Mouse (Mus musculus) myocyte (in vitro differentiated cells): ENCODE measurements around the gene Nr2f1. TPM values are rescaled to one million over a fixed set of nuclear protein-coding genes. Genes with fewer than 3 reads are reported as not detected.

Experiments
- H3K27me3 ChIP-seq: one replicate; pipeline ENCODE4 v1.6.1; 2011; ENCODE audit not compliant: control insufficient read depth, insufficient read depth, insufficient read length
- H3K36me3 ChIP-seq: one replicate; pipeline ENCODE4 v1.6.1; 2011; ENCODE audit not compliant: control insufficient read depth, insufficient read depth
- H3K4me2 ChIP-seq: one replicate; pipeline ENCODE4 v1.6.1; 2011; ENCODE audit warnings: low read depth, control low read depth
- H3K4me3 ChIP-seq: one replicate; pipeline ENCODE4 v1.5.1; 2011; ENCODE audit warnings: mild to moderate bottlenecking, control low read depth, moderate library complexity
- H3K79me2 ChIP-seq: one replicate; pipeline ENCODE4 v1.6.1; 2011; ENCODE audit not compliant: control insufficient read depth, insufficient read depth
- H3ac ChIP-seq: one replicate; pipeline ENCODE4 v1.6.1; 2011; ENCODE audit not compliant: control insufficient read depth, insufficient read length
- CEBPB ChIP-seq: IDR thresholded peaks from 2 replicates; pipeline ENCODE4 v1.6.1; 2011; ENCODE audit warnings: mild to moderate bottlenecking, moderate library complexity; ENCODE audit not compliant: poor library complexity, insufficient read depth, severe bottlenecking
- E2F4 ChIP-seq: IDR thresholded peaks from one replicate; pipeline ENCODE4 v1.6.1; 2011; ENCODE audit warnings: mild to moderate bottlenecking, control low read depth, moderate library complexity; ENCODE audit not compliant: insufficient read depth
- MAX ChIP-seq: IDR thresholded peaks from one replicate; pipeline ENCODE4 v1.6.1; 2011; ENCODE audit warnings: low read depth, mild to moderate bottlenecking, control low read depth
- MYOD1 ChIP-seq, 3 experiments: IDR thresholded peaks; one replicate each; pipeline ENCODE4 v1.6.1; 2011; ENCODE audit warnings: control low read depth in 2 of 3, low read depth in 2 of 3, mild to moderate bottlenecking in 2 of 3, moderate library complexity in 1 of 3; ENCODE audit not compliant: insufficient read length in 2 of 3, control insufficient read depth in 1 of 3
- MYOG ChIP-seq, 3 experiments: IDR thresholded peaks; one replicate each; pipeline ENCODE4 v1.6.1; 2011; ENCODE audit warnings: control low read depth in 2 of 3, low read depth in 2 of 3, mild to moderate bottlenecking in 2 of 3; ENCODE audit not compliant: insufficient read length in 2 of 3, control insufficient read depth in 1 of 3, insufficient read depth in 1 of 3
- POLR2A ChIP-seq: IDR thresholded peaks from one replicate; pipeline ENCODE4 v1.6.1; 2011; ENCODE audit warnings: low read depth, mild to moderate bottlenecking, control low read depth, moderate library complexity; ENCODE audit not compliant: insufficient read length
- POLR2AphosphoS2 ChIP-seq: IDR thresholded peaks from one replicate; pipeline ENCODE4 v1.6.1; 2011; ENCODE audit warnings: low read depth, control low read depth; ENCODE audit not compliant: insufficient read length
- REST ChIP-seq: IDR thresholded peaks from one replicate; pipeline ENCODE4 v1.6.1; 2011; ENCODE audit warnings: mild to moderate bottlenecking, control low read depth, moderate library complexity; ENCODE audit not compliant: insufficient read depth, insufficient read length
- SRF ChIP-seq: IDR thresholded peaks from one replicate; pipeline ENCODE4 v1.6.1; 2011; ENCODE audit warnings: low read depth; ENCODE audit not compliant: control insufficient read depth, insufficient read length
- TCF12 ChIP-seq: IDR thresholded peaks from one replicate; pipeline ENCODE4 v1.6.1; 2011; ENCODE audit warnings: mild to moderate bottlenecking, control low read depth; ENCODE audit not compliant: poor library complexity, insufficient read depth, severe bottlenecking
- TCF3 ChIP-seq: IDR thresholded peaks from one replicate; pipeline ENCODE4 v1.6.1; 2011; ENCODE audit warnings: low read depth, control low read depth; ENCODE audit not compliant: insufficient read length
- USF1 ChIP-seq: IDR thresholded peaks from one replicate; pipeline ENCODE4 v1.6.1; 2011; ENCODE audit warnings: low read depth, mild to moderate bottlenecking, control low read depth, moderate library complexity
- polyA plus RNA-seq: library from polyadenylated mRNA; unstranded; fragments of >200 nt; fragmentation: generic; extraction: Trizol; gene quantifications from one replicate; pipeline ENCODE4 v1.2.1, GENCODE M21; 2012; ENCODE audit warnings: missing spikeins

The Nr2f1 gene
- polyA plus RNA-seq, 1 experiment = 5.8 TPM

- no peak overlapping the region for H3ac ChIP-seq
- no peak overlapping the region for H3K4me2 ChIP-seq
- no peaks in the 10 kb centered on the region for H3K27me3 ChIP-seq
- no peak for TF ChIP-seq E2F4
- no peak for TF ChIP-seq USF1
- TF ChIP-seq MAX = no peak
- no peak for TF ChIP-seq REST
- TF ChIP-seq MYOD1 (IDR thresholded peaks at IDR 0.05; ENCODE audit: control insufficient read depth in 1 of 3, insufficient read length in 2 of 3, low read depth in 2 of 3) = no peak
- TF ChIP-seq POLR2AphosphoS2 = no peak
- TF ChIP-seq TCF3 = no peak
- no peak for TF ChIP-seq SRF
- no peak for TF ChIP-seq MYOG (IDR thresholded peaks at IDR 0.05; ENCODE audit: control insufficient read depth in 1 of 3, insufficient read depth in 1 of 3, insufficient read length in 2 of 3, low read depth in 2 of 3)
- no peak for TF ChIP-seq TCF12
- no peak for TF ChIP-seq POLR2A
- no peak for TF ChIP-seq CEBPB
- H3K36me3 ChIP-seq = no peaks in the 10 kb centered on the region
- no peak overlapping the region for H3K4me3 ChIP-seq
- peaks cover 17% of the 10 kb centered on the region for H3K79me2 ChIP-seq
These were observed 9.3 kb upstream of the Nr2f1 start for GRCm38 (mm10) chr13:78208689-78209410.

- Histone ChIP-seq H3K36me3 (no peaks in the 10 kb centered on the region), H3K4me3 (no peak overlapping the region), H3K27me3 (no peaks in the 10 kb centered on the region), H3ac (no peak overlapping the region), H3K4me2 (peak overlapping the region; percentile 48), H3K79me2 (peaks cover 17% of the 10 kb centered on the region)
- TF ChIP-seq CEBPB (no peak), POLR2AphosphoS2 (no peak), E2F4 (no peak), REST (no peak), SRF (no peak), MYOD1 (IDR thresholded peaks at IDR 0.05; ENCODE audit: control insufficient read depth in 1 of 3, insufficient read length in 2 of 3, low read depth in 2 of 3) (no peak), USF1 (no peak), POLR2A (no peak), MAX (no peak), TCF12 (no peak), MYOG (IDR thresholded peaks at IDR 0.05; ENCODE audit: control insufficient read depth in 1 of 3, insufficient read depth in 1 of 3, insufficient read length in 2 of 3, low read depth in 2 of 3) (no peak), TCF3 (no peak)
These were observed 8.5 kb upstream of the Nr2f1 start for GRCm38 (mm10) chr13:78207796-78208645.

- Histone ChIP-seq H3ac (no peak overlapping the region), H3K79me2 (peaks cover 22% of the 10 kb centered on the region), H3K36me3 (no peaks in the 10 kb centered on the region), H3K4me2 (peak overlapping the region; percentile 48), H3K27me3 (no peaks in the 10 kb centered on the region), H3K4me3 (no peak overlapping the region)
- TF ChIP-seq POLR2AphosphoS2 (no peak), SRF (no peak), CEBPB (no peak), TCF3 (no peak), USF1 (no peak), TCF12 (no peak), REST (no peak), POLR2A (no peak), MYOD1 (IDR thresholded peaks at IDR 0.05; ENCODE audit: control insufficient read depth in 1 of 3, insufficient read length in 2 of 3, low read depth in 2 of 3) (no peak), MYOG (IDR thresholded peaks at IDR 0.05; ENCODE audit: control insufficient read depth in 1 of 3, insufficient read depth in 1 of 3, insufficient read length in 2 of 3, low read depth in 2 of 3) (no peak), MAX (no peak)
These were observed 7.4 kb upstream of the Nr2f1 start for GRCm38 (mm10) chr13:78206891-78207430.

GRCm38 (mm10) chr13:78205426-78205825 lies 5.9 kb upstream of the Nr2f1 start:
- Histone ChIP-seq H3ac (no peak overlapping the region), H3K36me3 (no peaks in the 10 kb centered on the region), H3K27me3 (no peaks in the 10 kb centered on the region), H3K79me2 (peaks cover 22% of the 10 kb centered on the region), H3K4me3 (no peak overlapping the region), H3K4me2 (peak overlapping the region; percentile 99)
- TF ChIP-seq POLR2A = no peak
